In the genomic region with DNA sequence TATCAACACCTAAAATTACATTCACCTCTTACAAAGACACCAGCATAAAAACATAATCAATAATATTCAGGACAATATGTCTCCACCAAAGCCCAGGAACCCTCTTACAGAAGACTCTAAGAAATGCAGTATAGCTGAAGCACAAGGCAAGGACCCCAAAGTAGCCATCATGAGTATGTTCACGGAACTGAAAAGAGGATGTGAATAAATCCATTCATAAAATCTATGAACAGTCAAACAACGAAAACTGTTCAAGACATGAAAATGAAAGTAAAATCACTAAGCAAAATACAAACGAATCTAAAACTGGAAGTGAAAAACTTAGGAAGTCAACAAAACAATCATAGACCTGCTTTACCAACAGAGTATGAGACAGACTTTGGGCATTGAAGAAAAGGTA, we compare ENCODE assay signal across 36 mouse cellular contexts. TPM values are rescaled to one million over a fixed set of nuclear protein-coding genes. Genes with fewer than 3 reads are reported as not detected.
DNase-seq lines count a peak whose midpoint lies in the region; ATAC-seq lines count a peak whose summit lies in the region.
"Had no signal": no experiment of that assay in that cellular context is flagged by ENCODE, and none has a peak within 500 bp of the region (broad histone marks: within the 10 kb centered on the region; RNA-seq: fewer than 3 reads in every experiment).

No protein-coding gene starts in this region.

- DNase-seq in cerebellum, adult 11-12 months, result no peak
- no peak for DNase-seq in urinary bladder, postnatal 14 days (ENCODE audit: low spot score)
- DNase-seq in thymus, postnatal 4 days, result no peak
- no peak for DNase-seq in layer of hippocampus, postnatal 10 days (ENCODE audit: low spot score in 2 of 2)
- DNase-seq: adrenal gland, adult 2 months; cerebellum, adult 9-10 months; cerebellum, postnatal 36 days; embryo, embryonic 11 days; gastrocnemius, adult 2 months; heart, postnatal 14 days; kidney, postnatal 14 days; liver, embryonic 13.5 days; lung, adult 18-20 months had no signal

- peak; percentile 68 for ATAC-seq in CD4-positive, CD25-positive, alpha-beta regulatory T cell, adult 4 months
- ATAC-seq in granulocyte monocyte progenitor cell, adult 5-6 weeks (replicated peaks; ENCODE audit: poor library complexity, severe bottlenecking), result peak; percentile 79
- ATAC-seq in megakaryocyte, adult 5-6 weeks (ENCODE audit: poor library complexity, severe bottlenecking), result peak; percentile 79
- ATAC-seq: forebrain, embryonic 15.5 days; hindbrain, embryonic 16.5 days; intestine, embryonic 16.5 days; lung, postnatal 0 days; midbrain, embryonic 16.5 days had no signal

RNA-seq across cellular contexts. Expression of a gene that starts 10.2 kb away (rescaled TPM):
- not detected for polyA plus RNA-seq in CD4-positive, CD25-positive, alpha-beta regulatory T cell, adult 4 months (2017; shearing (Covaris generic))
- not detected in 2 replicates for total RNA-seq in granulocyte monocyte progenitor cell, adult 5-6 weeks (2014; fragmentation: Nextera tagmentation)
- total RNA-seq in granulocyte monocyte progenitor cell, adult 5-6 weeks (2017), result not detected in 2 replicates
- total RNA-seq in megakaryocyte, adult 5-6 weeks (2015), result not detected in 2 replicates
- total RNA-seq in megakaryocyte, adult 5-6 weeks (2017), result not detected in 2 replicates
- total RNA-seq in layer of hippocampus, postnatal 10 days (2021), result under 1 TPM in 1 of 2 experiments, not detected in 1; 0.36 TPM
- total RNA-seq: adrenal gland, adult 2 months; layer of hippocampus, adult 18-20 months; layer of hippocampus, postnatal 25 days; left cerebral cortex, adult 8-10 months had no signal
- polyA plus RNA-seq: adrenal gland, adult 2 months; embryonic facial prominence, embryonic 12.5 days; forebrain, embryonic 15.5 days; frontal cortex, adult 2 months; gonadal fat pad, adult 2 months; heart, embryonic 14.5 days; hindbrain, embryonic 11.5 days; hindbrain, embryonic 16.5 days; intestine, embryonic 16.5 days; kidney, embryonic 14.5 days; limb, embryonic 13.5 days; liver, embryonic 13.5 days; midbrain, embryonic 11.5 days; midbrain, embryonic 16.5 days; neural tube, embryonic 12.5 days; stomach, embryonic 14.5 days; testis, adult 2 months; thymus, postnatal 0 days had no signal

RNA-seq across cellular contexts. Expression of a gene that starts 56.8 kb away (rescaled TPM):
- polyA plus RNA-seq in CD4-positive, CD25-positive, alpha-beta regulatory T cell, adult 4 months (2017; shearing (Covaris generic)), result 10 to 100 TPM; 29.2 to 38.8 TPM
- 1.9 and 2.2 TPM in 2 replicates for total RNA-seq in granulocyte monocyte progenitor cell, adult 5-6 weeks (2014; fragmentation: Nextera tagmentation)
- 5.1 and 5.9 TPM in 2 replicates for total RNA-seq in granulocyte monocyte progenitor cell, adult 5-6 weeks (2017)
- 1.6 and 1.7 TPM in 2 replicates for total RNA-seq in megakaryocyte, adult 5-6 weeks (2015)
- total RNA-seq in megakaryocyte, adult 5-6 weeks (2017), result 1.9 and 7.2 TPM in 2 replicates
- 1 to 10 TPM; 2.6 to 2.9 TPM for total RNA-seq in layer of hippocampus, postnatal 10 days (2021)

RNA-seq across cellular contexts. Expression of a gene that starts 57.2 kb away (rescaled TPM):
- 10 to 100 TPM; 12.7 to 13.2 TPM for polyA plus RNA-seq in CD4-positive, CD25-positive, alpha-beta regulatory T cell, adult 4 months (2017; shearing (Covaris generic))
- 232 and 310 TPM in 2 replicates for total RNA-seq in granulocyte monocyte progenitor cell, adult 5-6 weeks (2014; fragmentation: Nextera tagmentation)
- 511 and 544 TPM in 2 replicates for total RNA-seq in granulocyte monocyte progenitor cell, adult 5-6 weeks (2017)
- 147 and 163 TPM in 2 replicates for total RNA-seq in megakaryocyte, adult 5-6 weeks (2015)
- 189 and 208 TPM in 2 replicates for total RNA-seq in megakaryocyte, adult 5-6 weeks (2017)
- total RNA-seq in layer of hippocampus, postnatal 10 days (2021), result under 1 TPM; 0.40 to 0.62 TPM
- polyA plus RNA-seq: hindbrain, embryonic 11.5 days had no signal

Comparison
In these comparisons a context has a peak if more than half of its experiments do, and no peak if none do; other contexts are left out.
1. RNA of a gene that starts 57.2 kb away (total RNA-seq): 232 to 544 TPM in granulocyte monocyte progenitor cell, adult 5-6 weeks and 147 to 208 TPM in megakaryocyte, adult 5-6 weeks; 0.40 to 0.62 TPM in layer of hippocampus, postnatal 10 days; every median in the first group is over 10 times any median in the second.
2. Peak in every context shown above with its lines, with median percentiles within 50 percentile points of each other: ATAC-seq.